Mouse (Mus musculus) cerebellum, adult 2 months (tissue): ENCODE measurements at regions not wholly inside any gene's neighbourhood (a gene's known extent, or its start where the extent isn't known, plus 50 kb on each side); places are given as distances from the start of the nearest gene placed in this dataset.
A peak's percentile ranks its signal among the peaks of the same experiment; 100 is the strongest.

Experiments used
- DNase-seq, 2 experiments: peaks; one replicate each; pipeline ENCODE4 v3.0.0; 2021
- H3K27ac ChIP-seq: fragments of 200-500 bp; 2 replicates; pipeline ENCODE4 v1.5.1; 2012; ENCODE audit warnings: low read length, control low read depth, inconsistent platforms; ENCODE audit not compliant: insufficient read depth
- H3K27me3 ChIP-seq: fragments of 200-500 bp; 2 replicates; pipeline ENCODE4 v1.6.1; 2012; ENCODE audit warnings: inconsistent platforms, mild to moderate bottlenecking, low read length, moderate library complexity; ENCODE audit not compliant: control insufficient read depth, insufficient read depth
- H3K4me1 ChIP-seq: fragments of 200-500 bp; 2 replicates; pipeline ENCODE4 v1.6.1; 2011; ENCODE audit warnings: low read length; ENCODE audit not compliant: control insufficient read depth, insufficient read depth
- H3K4me3 ChIP-seq: fragments of 200-500 bp; replicated peaks from 2 replicates; pipeline ENCODE3; 2011; ENCODE audit warnings: mild to moderate bottlenecking, low read depth, low read length, control low read depth; ENCODE audit not compliant: insufficient read depth
- CTCF ChIP-seq: fragments of 200-500 bp; IDR thresholded peaks from 2 replicates; pipeline ENCODE4 v1.5.1; 2011; ENCODE audit warnings: low read depth, mild to moderate bottlenecking, control low read depth, low read length, moderate library complexity, borderline replicate concordance; ENCODE audit not compliant: insufficient read depth
- POLR2A ChIP-seq: fragments of 200-500 bp; IDR thresholded peaks from 2 replicates; pipeline ENCODE4 v1.6.1; 2011; ENCODE audit warnings: low read length, control low read depth, borderline replicate concordance; ENCODE audit not compliant: insufficient read depth
- WGBS: fragments of 180-500 bp; shearing (Covaris S2); methylation state at CpG from one replicate; pipeline ENCODE4 v1.1.7; 2018; 5-methylcytosine and 5-hydroxymethylcytosine counted together

DNA sequence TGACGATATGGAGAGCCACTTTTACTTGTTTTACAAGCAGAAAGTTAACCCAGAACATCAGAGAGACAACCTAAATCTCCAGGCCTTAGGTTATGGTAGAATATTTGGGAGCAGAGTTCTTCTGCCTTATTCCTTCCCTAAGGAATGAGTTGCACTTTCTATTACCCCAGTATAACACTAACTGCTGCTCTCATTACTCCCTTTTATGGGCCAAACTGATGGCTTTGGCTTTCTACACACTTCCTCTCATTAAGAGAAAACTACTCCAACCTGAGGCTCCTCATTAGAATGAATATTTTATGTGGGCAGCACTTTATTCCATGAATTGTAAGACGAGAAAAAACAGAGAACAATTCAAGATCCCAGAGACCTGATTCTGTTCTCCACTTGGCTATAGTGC, 289.0 kb upstream of the Tnc start:
- 75% methylated on average over 2 of the region's 2 CpGs for WGBS
- no peaks in the 10 kb centered on the region for H3K4me1 ChIP-seq
- H3K27ac ChIP-seq = no peak overlapping the region
- H3K4me3 ChIP-seq = no peak overlapping the region
- no peak for DNase-seq
- H3K27me3 ChIP-seq = no peaks in the 10 kb centered on the region
- no peak for TF ChIP-seq CTCF
- TF ChIP-seq POLR2A = no peak

- no peaks in the 10 kb centered on the region for H3K27me3 ChIP-seq
- no peak for TF ChIP-seq POLR2A
- no peak for TF ChIP-seq CTCF
- no peak overlapping the region for H3K4me3 ChIP-seq
- H3K27ac ChIP-seq = no peak overlapping the region
- H3K4me1 ChIP-seq = no peaks in the 10 kb centered on the region
- DNase-seq = no peak
- 50% methylated on average over 3 of the region's 3 CpGs for WGBS
Measured at GRCm38 (mm10) chr4:64330213-64330612, 283.4 kb upstream of the Tnc start.

DNA sequence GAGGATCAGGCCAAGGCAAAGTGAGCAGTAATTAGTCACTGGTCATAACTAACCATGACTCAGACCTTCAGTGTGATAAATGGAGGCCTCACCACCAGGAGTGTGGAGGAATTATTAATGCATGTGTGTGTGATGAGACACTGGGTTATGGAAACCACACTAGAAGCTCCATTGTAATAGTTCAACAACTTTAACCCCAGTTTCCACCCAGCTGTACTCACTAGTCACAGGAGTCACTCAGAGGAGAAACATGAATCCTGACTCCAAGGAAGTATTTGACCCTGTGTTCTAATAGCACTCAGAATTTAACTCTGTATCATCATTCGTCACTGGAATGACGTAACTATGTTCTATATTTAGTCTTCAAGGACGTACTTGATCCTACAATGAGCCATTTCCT, 277.6 kb upstream of the Tnc start:
- H3K27ac ChIP-seq = no peak overlapping the region
- no peak for DNase-seq
- H3K4me3 ChIP-seq = no peak overlapping the region
- no peak for TF ChIP-seq POLR2A
- no peak for TF ChIP-seq CTCF
- no peaks in the 10 kb centered on the region for H3K27me3 ChIP-seq
- no peaks in the 10 kb centered on the region for H3K4me1 ChIP-seq
- 87% methylated on average over 3 of the region's 3 CpGs for WGBS

DNA sequence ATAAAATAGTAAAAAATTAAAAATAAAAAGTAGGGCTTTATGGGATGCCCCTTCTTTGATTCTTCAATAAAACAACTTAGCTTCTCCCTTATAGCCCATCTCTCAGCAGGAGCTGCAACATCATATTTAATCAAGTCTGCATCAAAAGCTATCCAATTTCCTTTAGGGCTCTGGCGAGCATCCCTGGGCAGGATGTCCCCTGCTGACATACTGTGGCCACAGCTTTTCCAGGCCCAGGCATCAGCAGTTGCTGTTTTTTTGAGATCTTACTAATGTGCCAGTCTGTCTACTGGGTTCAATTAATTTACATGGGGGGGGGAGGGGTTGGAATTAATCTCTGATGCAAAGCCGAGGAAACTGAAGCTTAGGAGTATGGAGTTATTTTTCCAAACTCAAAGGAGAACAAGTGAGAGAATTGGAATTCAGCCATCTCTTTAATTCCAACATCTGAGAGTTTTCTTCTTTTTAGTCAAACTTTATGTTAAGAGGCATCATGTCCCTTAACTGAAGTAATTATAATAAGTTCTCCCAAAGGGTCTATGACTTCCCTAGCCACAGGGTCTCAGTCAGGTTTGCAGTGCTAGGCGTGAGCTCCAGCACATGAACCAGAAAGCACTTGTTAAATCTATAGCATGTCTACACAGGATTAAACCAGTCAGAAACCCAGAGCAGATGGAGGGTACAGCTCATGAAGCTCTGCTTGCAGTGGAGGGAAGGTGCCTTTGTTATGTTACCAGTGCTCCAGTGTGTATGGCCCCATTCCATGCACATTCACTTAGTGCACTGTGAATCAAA, 269.9 kb upstream of the Tnc start:
- Histone ChIP-seq H3K4me3 (no peak overlapping the region), H3K4me1 (peaks cover 4% of the 10 kb centered on the region), H3K27me3 (no peaks in the 10 kb centered on the region), H3K27ac (no peak overlapping the region)
- no peak for TF ChIP-seq CTCF
- TF ChIP-seq POLR2A = no peak
- 36% methylated on average over 3 of the region's 3 CpGs for WGBS
- peak; percentile 59 to 75 for DNase-seq

GRCm38 (mm10) chr4:64296941-64297340, 250.1 kb upstream of the Tnc start:
- H3K4me1 ChIP-seq = no peaks in the 10 kb centered on the region
- DNase-seq = peak in 1 of 2 experiments; percentile 5
- WGBS = 48% methylated on average over 2 of the region's 2 CpGs
- H3K4me3 ChIP-seq = no peak overlapping the region
- no peak for TF ChIP-seq POLR2A
- TF ChIP-seq CTCF = no peak
- no peaks in the 10 kb centered on the region for H3K27me3 ChIP-seq
- H3K27ac ChIP-seq = no peak overlapping the region

DNA sequence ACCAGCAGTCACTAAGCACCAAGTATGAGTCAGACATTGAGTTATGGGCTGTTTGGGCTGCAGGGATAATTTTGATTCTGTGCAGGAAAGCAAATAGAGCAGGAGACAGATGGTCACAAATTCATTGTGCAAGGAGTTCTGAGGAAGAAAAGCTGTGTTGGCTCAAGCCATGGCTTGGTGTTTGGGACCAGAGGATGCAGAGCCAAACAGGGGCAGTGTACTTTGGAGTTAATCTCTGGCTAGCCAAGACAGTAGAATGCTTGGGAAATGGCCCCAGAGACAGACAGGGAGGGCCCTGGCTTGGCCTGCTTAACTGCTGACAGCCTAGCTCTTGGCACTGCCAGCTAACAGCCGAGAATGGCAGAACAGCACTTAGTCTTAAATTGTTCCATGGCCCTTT, 235.7 kb upstream of the Tnc start:
- no peak for TF ChIP-seq CTCF
- no peak for TF ChIP-seq POLR2A
- H3K4me3 ChIP-seq = no peak overlapping the region
- H3K27me3 ChIP-seq = no peaks in the 10 kb centered on the region
- H3K27ac ChIP-seq = no peak overlapping the region
- WGBS = 7% methylated on average over 1 of the region's 1 CpGs
- no peaks in the 10 kb centered on the region; the same call in 1 of the 2 replicates for H3K4me1 ChIP-seq
- peak; percentile 66 to 89 for DNase-seq

DNA sequence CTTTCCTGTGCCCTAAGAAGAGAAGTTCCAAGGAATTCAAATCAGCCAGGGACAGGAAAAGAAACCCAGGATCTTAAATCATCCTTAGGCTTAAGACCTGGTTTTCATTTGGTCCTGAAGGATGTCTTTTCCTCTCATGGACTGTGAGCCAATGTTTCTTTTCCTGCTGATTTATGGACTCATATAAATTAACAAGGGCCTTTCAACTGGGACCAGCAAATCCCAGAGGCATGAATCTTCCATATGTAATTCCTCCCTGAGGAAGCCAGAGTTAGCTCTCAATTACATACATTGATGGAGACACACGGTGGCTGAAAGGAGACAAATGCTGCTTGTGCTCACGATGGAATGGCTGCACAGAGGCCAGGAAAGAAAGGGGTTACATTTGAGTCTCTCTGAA, 230.2 kb upstream of the Tnc start:
- Histone ChIP-seq H3K4me1 (no peaks in the 10 kb centered on the region; the same call in 1 of the 2 replicates), H3K27ac (no peak overlapping the region), H3K27me3 (no peaks in the 10 kb centered on the region), H3K4me3 (no peak overlapping the region)
- DNase-seq = no peak
- no peak for TF ChIP-seq POLR2A
- TF ChIP-seq CTCF = no peak
- WGBS = 57% methylated on average over 2 of the region's 2 CpGs

- no peak for TF ChIP-seq POLR2A
- no peak for TF ChIP-seq CTCF
- no peaks in the 10 kb centered on the region for H3K27me3 ChIP-seq
- no peaks in the 10 kb centered on the region for H3K4me1 ChIP-seq
- H3K4me3 ChIP-seq = no peak overlapping the region
- 55% methylated on average over 3 of the region's 3 CpGs for WGBS
- H3K27ac ChIP-seq = no peak overlapping the region
- DNase-seq = peak in 1 of 2 experiments; percentile 27
Measured at GRCm38 (mm10) chr4:64274291-64274960, 227.6 kb upstream of the Tnc start.
